Mouse (Mus musculus) frontal cortex, adult (tissue): ENCODE results near the gene Rundc3a.
"Not testable (repeated sequence)": the region's sequence is repeated elsewhere in the genome, so short reads cannot be mapped to it uniquely, and the experiment has no call there.

ENCODE experiments used
- ATAC-seq: cut with Nextera tagmentation; 2 replicates; pipeline ENCODE4 v1.9.2; 2017; ENCODE audit warnings: mild to moderate bottlenecking, moderate library complexity, mixed read lengths; ENCODE audit not compliant: low TSS enrichment

Rundc3a gene

GRCm38 (mm10) chr11:102408344-102408876, 15.2 kb downstream of the Rundc3a start:
- ATAC-seq: peak; percentile 83

- no peak for ATAC-seq
Measured at GRCm38 (mm10) chr11:102408888-102409794, 15.9 kb downstream of the Rundc3a start.

GRCm38 (mm10) chr11:102409795-102410330, 16.7 kb downstream of the Rundc3a start:
- ATAC-seq: no peak

- ATAC-seq: not testable (repeated sequence)
Measured at GRCm38 (mm10) chr11:102410345-102410744, 17.1 kb downstream of the Rundc3a start.

GRCm38 (mm10) chr11:102411061-102411460, 17.9 kb downstream of the Rundc3a start:
- no peak for ATAC-seq

- ATAC-seq: peak; percentile 42; the same call in 1 of the 2 replicates
Measured at GRCm38 (mm10) chr11:102411704-102412103, 18.5 kb downstream of the Rundc3a start.

GRCm38 (mm10) chr11:102413059-102413458, 19.9 kb downstream of the Rundc3a start:
- ATAC-seq: no peak

GRCm38 (mm10) chr11:102415034-102415802, 22.0 kb downstream of the Rundc3a start:
- no peak for ATAC-seq

- ATAC-seq: no peak
Measured at GRCm38 (mm10) chr11:102417160-102417559, 24.0 kb downstream of the Rundc3a start.

GRCm38 (mm10) chr11:102418887-102419286, 25.7 kb downstream of the Rundc3a start:
- no peak for ATAC-seq

- ATAC-seq: no peak
Measured at GRCm38 (mm10) chr11:102421559-102421958, 28.4 kb downstream of the Rundc3a start.

- no peak for ATAC-seq
Measured at GRCm38 (mm10) chr11:102424666-102425065, 31.5 kb downstream of the Rundc3a start.

- ATAC-seq: no peak
Measured at GRCm38 (mm10) chr11:102425555-102426316, 32.5 kb downstream of the Rundc3a start.

- ATAC-seq: no peak
Measured at GRCm38 (mm10) chr11:102428981-102429540, 35.9 kb downstream of the Rundc3a start.

GRCm38 (mm10) chr11:102429551-102429950, 36.3 kb downstream of the Rundc3a start:
- ATAC-seq: no peak

GRCm38 (mm10) chr11:102430121-102431017, 37.2 kb downstream of the Rundc3a start, which contains the start of gene Grn:
TSS of gene Grn (plus strand) at chr11:102430315.
- peak; percentile 82 for ATAC-seq

GRCm38 (mm10) chr11:102431018-102431645, 37.9 kb downstream of the Rundc3a start:
- peak; percentile 45; the same call in 1 of the 2 replicates for ATAC-seq

- no peak for ATAC-seq
Measured at GRCm38 (mm10) chr11:102431728-102432114, 38.5 kb downstream of the Rundc3a start.

GRCm38 (mm10) chr11:102432115-102432843, 39.1 kb downstream of the Rundc3a start:
- ATAC-seq: no peak
